Mouse (Mus musculus) MEL (cell line): ENCODE measurements around the gene Clec12a.

Experiments used
- CHD1 ChIP-seq: IDR thresholded peaks from 2 replicates; pipeline ENCODE4 v1.6.1; 2012; ENCODE audit warnings: low read depth, mild to moderate bottlenecking, inconsistent platforms, low read length, improper control_type of control experiment
- CHD2 ChIP-seq: IDR thresholded peaks from 2 replicates; pipeline ENCODE4 v1.6.1; 2011; ENCODE audit warnings: low read length, improper control_type of control experiment
- CTCF ChIP-seq, 3 experiments: IDR thresholded peaks in 2 of 3; conservative IDR thresholded peaks in 1 of 3; 2 replicates each; pipeline ENCODE4 v1.5.1; 2011 to 2012; ENCODE audit warnings: low read length in 3 of 3, low read depth in 2 of 3, mild to moderate bottlenecking in 2 of 3, improper control_type of control experiment in 1 of 3, inconsistent platforms in 1 of 3, mixed read lengths in 1 of 3, moderate library complexity in 1 of 3; ENCODE audit not compliant: control insufficient read depth in 1 of 3, insufficient read depth in 1 of 3, poor library complexity in 1 of 3, severe bottlenecking in 1 of 3
- GABPA ChIP-seq: IDR thresholded peaks from 2 replicates; pipeline ENCODE4 v1.6.1; 2012; ENCODE audit warnings: low read depth, mild to moderate bottlenecking, inconsistent platforms, low read length, improper control_type of control experiment, moderate library complexity
- GATA1 ChIP-seq: IDR thresholded peaks from 2 replicates; pipeline ENCODE4 v1.6.1; 2011; ENCODE audit warnings: low read depth, low read length, improper control_type of control experiment
- MAFK ChIP-seq: IDR thresholded peaks from 2 replicates; pipeline ENCODE4 v1.6.1; 2011; ENCODE audit warnings: low read depth, mild to moderate bottlenecking, low read length, improper control_type of control experiment, borderline replicate concordance
- NELFE ChIP-seq: IDR thresholded peaks from 2 replicates; pipeline ENCODE4 v1.6.1; 2011; ENCODE audit warnings: low read depth, low read length, improper control_type of control experiment
- POLR2AphosphoS2 ChIP-seq: IDR thresholded peaks from 2 replicates; pipeline ENCODE4 v1.6.1; 2011; ENCODE audit warnings: low read length, improper control_type of control experiment
- RAD21 ChIP-seq: IDR thresholded peaks from 2 replicates; pipeline ENCODE4 v1.6.1; 2011; ENCODE audit warnings: mild to moderate bottlenecking, low read depth, low read length, improper control_type of control experiment
- ZKSCAN1 ChIP-seq: IDR thresholded peaks from 2 replicates; pipeline ENCODE4 v1.6.1; 2012; ENCODE audit warnings: low read depth, mild to moderate bottlenecking, inconsistent platforms, low read length, improper control_type of control experiment, moderate library complexity

DNA sequence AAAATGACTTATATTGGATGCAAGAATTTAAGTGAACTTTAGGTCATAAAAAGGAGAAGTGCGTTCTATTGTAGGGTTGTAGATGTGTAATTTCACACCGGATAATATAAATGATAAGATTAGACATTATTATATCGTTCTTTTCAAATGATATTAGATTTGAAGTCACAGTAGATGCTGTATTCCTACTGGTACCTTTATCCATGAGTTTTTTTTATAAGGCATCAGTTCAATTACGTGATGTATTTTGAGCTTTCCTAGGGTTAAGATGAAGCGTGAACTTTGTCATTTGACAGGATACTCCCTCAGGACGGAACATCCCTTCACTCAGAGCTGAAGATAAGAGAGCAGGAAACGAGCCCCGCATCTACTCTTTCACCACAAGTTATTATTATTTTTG lies 54.5 kb downstream of the Clec12a start, which contains the start of gene Clec1b:
- no peak for TF ChIP-seq POLR2AphosphoS2
- TF ChIP-seq RAD21, result no peak
- TF ChIP-seq CTCF (IDR thresholded peaks at IDR 0.05 in 2 of 3, conservative IDR thresholded peaks at IDR 0.05 in 1 of 3; ENCODE audit: control insufficient read depth in 1 of 3, insufficient read depth in 1 of 3, low read depth in 2 of 3, low read length in 3 of 3, poor library complexity in 1 of 3, severe bottlenecking in 1 of 3), result no peak
- no peak for TF ChIP-seq GABPA
- TF ChIP-seq NELFE, result no peak
- no peak for TF ChIP-seq MAFK
- no peak for TF ChIP-seq GATA1
- no peak for TF ChIP-seq CHD1
- TF ChIP-seq CHD2, result no peak
- TF ChIP-seq ZKSCAN1, result no peak
